Mouse (Mus musculus): ENCODE results near the gene Cyfip2.

Cyfip2 gene

GRCm38 (mm10) chr11:46276778-46277177, 35.9 kb downstream of the Cyfip2 start:
- no peak for DNase-seq (ENCODE audit: low spot score in 2 of 2)

- DNase-seq (ENCODE audit: low spot score in 2 of 2) = no peak
Measured at GRCm38 (mm10) chr11:46276168-46276567, 36.5 kb downstream of the Cyfip2 start.

GRCm38 (mm10) chr11:46275302-46275701, 37.4 kb downstream of the Cyfip2 start:
- peak; percentile 62 to 68 for DNase-seq (ENCODE audit: low spot score in 2 of 2)

- DNase-seq (ENCODE audit: low spot score in 2 of 2) = no peak
Measured at GRCm38 (mm10) chr11:46273969-46274368, 38.7 kb downstream of the Cyfip2 start.

GRCm38 (mm10) chr11:46272058-46272681, 40.5 kb downstream of the Cyfip2 start:
- no peak for DNase-seq (ENCODE audit: low spot score in 2 of 2)

GRCm38 (mm10) chr11:46269893-46270292, 42.8 kb downstream of the Cyfip2 start:
- no peak for DNase-seq (ENCODE audit: low spot score in 2 of 2)

GRCm38 (mm10) chr11:46269391-46269790, 43.3 kb downstream of the Cyfip2 start:
- DNase-seq (ENCODE audit: low spot score in 2 of 2) = no peak

GRCm38 (mm10) chr11:46268991-46269390, 43.7 kb downstream of the Cyfip2 start:
- peak in 1 of 2 experiments; percentile 39 for DNase-seq (ENCODE audit: low spot score in 2 of 2)

GRCm38 (mm10) chr11:46265031-46265786, 47.5 kb downstream of the Cyfip2 start:
- no peak for DNase-seq (ENCODE audit: low spot score in 2 of 2)

- DNase-seq (ENCODE audit: low spot score in 2 of 2) = no peak
Measured at GRCm38 (mm10) chr11:46264584-46264983, 48.1 kb downstream of the Cyfip2 start.

- no peak for DNase-seq (ENCODE audit: low spot score in 2 of 2)
Measured at GRCm38 (mm10) chr11:46263291-46263690, 49.4 kb downstream of the Cyfip2 start.

- DNase-seq (ENCODE audit: low spot score in 2 of 2) = no peak
Measured at GRCm38 (mm10) chr11:46262854-46263253, 49.8 kb downstream of the Cyfip2 start.

GRCm38 (mm10) chr11:46258749-46259148, 53.9 kb downstream of the Cyfip2 start:
- DNase-seq (ENCODE audit: low spot score in 2 of 2) = no peak

- no peak for DNase-seq (ENCODE audit: low spot score in 2 of 2)
Measured at GRCm38 (mm10) chr11:46258207-46258606, 54.5 kb downstream of the Cyfip2 start.

- no peak for DNase-seq (ENCODE audit: low spot score in 2 of 2)
Measured at GRCm38 (mm10) chr11:46255291-46255690, 57.4 kb downstream of the Cyfip2 start.

- peak; percentile 53 to 55 for DNase-seq (ENCODE audit: low spot score in 2 of 2)
Measured at GRCm38 (mm10) chr11:46251994-46252393, 60.7 kb downstream of the Cyfip2 start.

- DNase-seq (ENCODE audit: low spot score in 2 of 2) = no peak
Measured at GRCm38 (mm10) chr11:46248352-46248751, 64.3 kb downstream of the Cyfip2 start.

- DNase-seq (ENCODE audit: low spot score in 2 of 2) = no peak
Measured at GRCm38 (mm10) chr11:46246393-46246792, 66.3 kb downstream of the Cyfip2 start.

- DNase-seq (ENCODE audit: low spot score in 2 of 2) = no peak
Measured at GRCm38 (mm10) chr11:46245926-46246325, 66.7 kb downstream of the Cyfip2 start.

- DNase-seq (ENCODE audit: low spot score in 2 of 2) = no peak
Measured at GRCm38 (mm10) chr11:46244731-46245604, 67.7 kb downstream of the Cyfip2 start.

GRCm38 (mm10) chr11:46241985-46242384, 70.7 kb downstream of the Cyfip2 start:
- DNase-seq (ENCODE audit: low spot score in 2 of 2) = no peak

- DNase-seq (ENCODE audit: low spot score in 2 of 2) = no peak
Measured at GRCm38 (mm10) chr11:46241150-46241673, 71.4 kb downstream of the Cyfip2 start.

Data from urinary bladder, postnatal 36 days (tissue).